Mouse (Mus musculus) embryo, embryonic 10.5 days (tissue): ENCODE data around the gene Slk.

Source experiments
- DNase-seq: peaks from one replicate; pipeline ENCODE4 v3.0.0-alpha.2; 2015; ENCODE audit warnings: low spot score

The Slk gene

GRCm38 (mm10) chr19:47652255-47652654 lies 72.8 kb downstream of the Slk start:
- no peak for DNase-seq

GRCm38 (mm10) chr19:47653173-47653572 lies 73.7 kb downstream of the Slk start:
- DNase-seq, result no peak

GRCm38 (mm10) chr19:47654896-47655295 lies 75.4 kb downstream of the Slk start:
- no peak for DNase-seq

- peak; percentile 77 for DNase-seq
These were observed 79.5 kb downstream of the Slk start for GRCm38 (mm10) chr19:47658914-47659535.

- DNase-seq, result no peak
These were observed 80.4 kb downstream of the Slk start for GRCm38 (mm10) chr19:47659765-47660408.

GRCm38 (mm10) chr19:47667601-47668000 lies 88.1 kb downstream of the Slk start:
- DNase-seq, result no peak

- no peak for DNase-seq
These were observed 88.9 kb downstream of the Slk start for GRCm38 (mm10) chr19:47668399-47668798.

GRCm38 (mm10) chr19:47674419-47674818 lies 94.9 kb downstream of the Slk start:
- peak; percentile 67 for DNase-seq

- no peak for DNase-seq
These were observed 99.2 kb downstream of the Slk start for GRCm38 (mm10) chr19:47678675-47679074.

GRCm38 (mm10) chr19:47689592-47689991 lies 110.1 kb downstream of the Slk start:
- DNase-seq, result no peak

GRCm38 (mm10) chr19:47691994-47692393 lies 112.5 kb downstream of the Slk start, which contains the start of gene Col17a1:
TSS of gene Col17a1 (minus strand) at chr19:47692094.
- no peak for DNase-seq
